Mouse (Mus musculus) CH12.LX (cell line): ENCODE data around the gene Mapk8ip1.

Source experiments
- CHD1 ChIP-seq: IDR thresholded peaks from 2 replicates; pipeline ENCODE4 v1.6.1; 2012; ENCODE audit warnings: low read depth, low read length, improper control_type of control experiment, inconsistent platforms
- CHD2 ChIP-seq: IDR thresholded peaks from 2 replicates; pipeline ENCODE4 v1.6.1; 2011; ENCODE audit warnings: low read length, improper control_type of control experiment
- CTCF ChIP-seq, 2 experiments: IDR thresholded peaks in 1 of 2; conservative IDR thresholded peaks in 1 of 2; 2 replicates each; pipeline ENCODE4 v1.5.1; 2011 to 2012; ENCODE audit warnings: low read depth in 2 of 2, low read length in 2 of 2, improper control_type of control experiment in 1 of 2, inconsistent platforms in 1 of 2, mild to moderate bottlenecking in 1 of 2, moderate library complexity in 1 of 2
- EP300 ChIP-seq: IDR thresholded peaks from 2 replicates; pipeline ENCODE4 v1.6.1; 2011; ENCODE audit warnings: low read length, improper control_type of control experiment
- HCFC1 ChIP-seq: IDR thresholded peaks from 2 replicates; pipeline ENCODE4 v1.6.1; 2012; ENCODE audit warnings: low read depth, mild to moderate bottlenecking, inconsistent platforms, low read length, improper control_type of control experiment
- JUND ChIP-seq: conservative IDR thresholded peaks from 2 replicates; pipeline ENCODE4 v1.6.1; 2011; ENCODE audit warnings: low read depth, low read length, improper control_type of control experiment
- MAX ChIP-seq: IDR thresholded peaks from 2 replicates; pipeline ENCODE4 v1.6.1; 2011; ENCODE audit warnings: low read length, improper control_type of control experiment
- MAZ ChIP-seq: IDR thresholded peaks from 2 replicates; pipeline ENCODE4 v1.6.1; 2012; ENCODE audit warnings: low read depth, mild to moderate bottlenecking, inconsistent platforms, low read length, improper control_type of control experiment, moderate library complexity
- MEF2A ChIP-seq: IDR thresholded peaks from 2 replicates; pipeline ENCODE4 v1.6.1; 2014; ENCODE audit warnings: low read depth, mild to moderate bottlenecking, inconsistent platforms, low read length, improper control_type of control experiment, borderline replicate concordance
- MYC ChIP-seq: IDR thresholded peaks from 2 replicates; pipeline ENCODE4 v1.6.1; 2011; ENCODE audit warnings: low read depth, mild to moderate bottlenecking, improper control_type of control experiment, low read length
- POLR2A ChIP-seq: IDR thresholded peaks from 2 replicates; pipeline ENCODE4 v1.6.1; 2011; ENCODE audit warnings: low read depth, mild to moderate bottlenecking, improper control_type of control experiment, low read length
- ZC3H11A ChIP-seq: IDR thresholded peaks from 2 replicates; pipeline ENCODE4 v1.6.1; 2012; ENCODE audit warnings: low read depth, mild to moderate bottlenecking, inconsistent platforms, low read length, improper control_type of control experiment
- ZMIZ1 ChIP-seq: IDR thresholded peaks from 2 replicates; pipeline ENCODE4 v1.6.1; 2012; ENCODE audit warnings: low read depth, mild to moderate bottlenecking, inconsistent platforms, low read length, improper control_type of control experiment
- ZNF384 ChIP-seq: IDR thresholded peaks from 2 replicates; pipeline ENCODE4 v1.6.1; 2012; ENCODE audit warnings: low read depth, low read length, improper control_type of control experiment, inconsistent platforms

DNA sequence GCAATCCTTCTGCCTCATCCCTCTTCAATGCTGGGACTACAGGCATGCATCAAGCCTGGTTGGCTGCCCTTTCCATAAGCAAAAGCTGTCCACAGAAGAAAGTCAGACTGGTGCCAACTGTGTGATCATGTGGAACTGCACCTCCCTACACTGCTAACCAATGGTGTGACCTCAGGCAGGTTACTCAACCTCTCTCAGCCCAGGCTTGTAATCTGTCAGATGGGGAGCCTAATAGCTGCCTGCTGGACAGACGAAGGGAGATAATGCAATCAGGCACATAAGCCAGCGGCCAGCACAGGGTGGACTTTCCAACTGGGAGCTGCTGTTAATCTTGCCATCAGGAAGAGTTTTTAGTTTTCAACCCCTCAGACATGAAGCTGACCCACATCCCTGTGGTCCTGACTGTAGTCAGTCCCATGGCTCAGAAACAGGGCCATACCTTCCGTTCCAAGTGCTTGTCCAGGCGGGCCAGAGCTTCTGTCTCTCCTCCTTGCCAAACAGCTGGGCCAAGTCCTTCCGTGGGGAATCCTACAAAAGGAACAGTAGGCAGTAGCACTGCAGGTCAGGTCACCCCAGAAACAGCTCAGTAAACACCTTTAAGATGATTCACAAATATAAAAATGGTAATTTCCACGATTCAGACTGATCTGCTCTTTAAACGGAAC, 20.8 kb upstream of the Mapk8ip1 start:
- TF ChIP-seq CTCF (conservative IDR thresholded peaks at IDR 0.05 in 1 of 2, IDR thresholded peaks at IDR 0.05 in 1 of 2; ENCODE audit: low read depth in 2 of 2, low read length in 2 of 2) (no peak), POLR2A (no peak), MAX (no peak), ZMIZ1 (no peak), HCFC1 (no peak), EP300 (no peak), ZNF384 (no peak), MEF2A (no peak), CHD1 (no peak), CHD2 (no peak), MAZ (no peak), MYC (no peak), JUND (no peak), ZC3H11A (no peak)
